Mouse (Mus musculus) cerebellum, postnatal 4 days (tissue): Measurements from ENCODE around the gene Rtn3.
"Not testable (repeated sequence)": the region's sequence is repeated elsewhere in the genome, so short reads cannot be mapped to it uniquely, and the experiment has no call there.

Source experiments
- DNase-seq, 2 experiments: peaks; one replicate each; pipeline ENCODE4 v3.0.0; 2022; ENCODE audit warnings: low spot score in 2 of 2, mixed read lengths in 1 of 2

The Rtn3 gene

GRCm38 (mm10) chr19:7482599-7483511, at the start of gene Rtn3:
Gene Rtn3 (minus strand): TSS chr19:7483281.
- DNase-seq, result peak; percentile 95 to 97

GRCm38 (mm10) chr19:7531906-7532305, 48.8 kb upstream of the Rtn3 start:
- DNase-seq, result no peak

GRCm38 (mm10) chr19:7528639-7529428, 45.8 kb upstream of the Rtn3 start:
- DNase-seq, result peak; percentile 43 to 67

- DNase-seq, result no peak
These were observed 41.8 kb upstream of the Rtn3 start for GRCm38 (mm10) chr19:7524879-7525278.

GRCm38 (mm10) chr19:7523781-7524180, 40.7 kb upstream of the Rtn3 start:
- no peak for DNase-seq

GRCm38 (mm10) chr19:7523292-7523691, 40.2 kb upstream of the Rtn3 start:
- DNase-seq, result peak in 1 of 2 experiments; percentile 16

- DNase-seq, result no peak
These were observed 39.8 kb upstream of the Rtn3 start for GRCm38 (mm10) chr19:7522856-7523255.

GRCm38 (mm10) chr19:7521619-7522018, 38.5 kb upstream of the Rtn3 start:
- DNase-seq, result no peak

- no peak for DNase-seq
These were observed 33.4 kb upstream of the Rtn3 start for GRCm38 (mm10) chr19:7516437-7516836.

GRCm38 (mm10) chr19:7508026-7508425, 24.9 kb upstream of the Rtn3 start:
- no peak for DNase-seq

GRCm38 (mm10) chr19:7506321-7506720, 23.2 kb upstream of the Rtn3 start:
- DNase-seq, result no peak

GRCm38 (mm10) chr19:7502432-7502831, 19.4 kb upstream of the Rtn3 start:
- no peak for DNase-seq

GRCm38 (mm10) chr19:7500701-7501100, 17.6 kb upstream of the Rtn3 start:
- no peak for DNase-seq

- DNase-seq, result no peak
These were observed 15.7 kb upstream of the Rtn3 start for GRCm38 (mm10) chr19:7498816-7499215.

GRCm38 (mm10) chr19:7496070-7496469, 13.0 kb upstream of the Rtn3 start:
- DNase-seq, result not testable (repeated sequence)

- no peak for DNase-seq
These were observed 12.3 kb upstream of the Rtn3 start for GRCm38 (mm10) chr19:7495221-7496038.

GRCm38 (mm10) chr19:7494187-7495015, 11.3 kb upstream of the Rtn3 start:
- peak; percentile 89 to 91 for DNase-seq

- DNase-seq, result no peak
These were observed 10.5 kb upstream of the Rtn3 start, which contains the start of gene Atl3 for GRCm38 (mm10) chr19:7493352-7494186. Gene Atl3 (plus strand): TSS chr19:7494040.

GRCm38 (mm10) chr19:7492682-7493081, 9.6 kb upstream of the Rtn3 start:
- no peak for DNase-seq

GRCm38 (mm10) chr19:7491960-7492359, 8.9 kb upstream of the Rtn3 start:
- DNase-seq, result no peak
